Mouse (Mus musculus) hindbrain, embryonic 14.5 days (tissue): Measurements from ENCODE around the gene Capn8. TPM values are rescaled to one million over a fixed set of nuclear protein-coding genes. Genes with fewer than 3 reads are reported as not detected.

ENCODE experiments used
- ATAC-seq: fragments of 200-750 bp; cut with Nextera tagmentation; 2 replicates; pipeline ENCODE4 v1.8.0; 2017; ENCODE audit warnings: moderate number of reproducible peaks, mild to moderate bottlenecking, moderate TSS enrichment, moderate library complexity; ENCODE audit not compliant: low FRiP score
- DNase-seq: peaks from one replicate; pipeline ENCODE4 v3.0.0-alpha.2; 2015; ENCODE audit warnings: low spot score
- H3K27ac ChIP-seq: fragments of 300-500 bp; sonication (generic); 2 replicates; pipeline ENCODE4 v1.5.1; 2014; ENCODE audit warnings: mild to moderate bottlenecking, moderate library complexity
- H3K27me3 ChIP-seq: fragments of 300-500 bp; sonication (generic); 2 replicates; pipeline ENCODE4 v1.6.1; 2014; ENCODE audit warnings: mild to moderate bottlenecking, low read length, mixed read lengths; ENCODE audit not compliant: control insufficient read depth, insufficient read depth
- H3K36me3 ChIP-seq: fragments of 300-500 bp; sonication (generic); replicated peaks from 2 replicates; pipeline ENCODE4 v1.6.1; 2014; ENCODE audit not compliant: control insufficient read depth, insufficient read depth
- H3K4me1 ChIP-seq: fragments of 300-500 bp; sonication (generic); replicated peaks from 2 replicates; pipeline ENCODE4 v1.6.1; 2014; ENCODE audit warnings: antibody characterized with exemption, low read length, mixed read lengths; ENCODE audit not compliant: control insufficient read depth, insufficient read depth
- H3K4me2 ChIP-seq: fragments of 300-500 bp; sonication (generic); replicated peaks from 2 replicates; pipeline ENCODE4 v1.6.1; 2014; ENCODE audit warnings: mild to moderate bottlenecking, moderate library complexity
- H3K4me3 ChIP-seq: fragments of 300-500 bp; sonication (generic); replicated peaks from 2 replicates; pipeline ENCODE4 v1.5.1; 2014; ENCODE audit warnings: mild to moderate bottlenecking, low read length
- H3K9ac ChIP-seq: fragments of 300-500 bp; sonication (generic); 2 replicates; pipeline ENCODE4 v1.6.1; 2014
- H3K9me3 ChIP-seq: fragments of 300-500 bp; sonication (generic); 2 replicates; pipeline ENCODE4 v1.6.1; 2016; ENCODE audit warnings: low read length; ENCODE audit not compliant: control insufficient read depth
- WGBS: fragments of 180-500 bp; shearing (Covaris S2); extraction: QIAGEN DNeasy Blood & Tissue Kit; methylation state at CpG from one replicate; pipeline ENCODE4 v1.1.7; 2014; 5-methylcytosine and 5-hydroxymethylcytosine counted together
- polyA plus RNA-seq: library from polyadenylated mRNA; unstranded; fragments of >200 nt; fragmentation: Nextera tagmentation; extraction: Ambion mirVana; gene quantifications from 2 replicates; pipeline ENCODE4 v1.2.1, GENCODE M21; 2014

The Capn8 gene
- polyA plus RNA-seq, 1 experiment from 2014 or later: not detected

DNA sequence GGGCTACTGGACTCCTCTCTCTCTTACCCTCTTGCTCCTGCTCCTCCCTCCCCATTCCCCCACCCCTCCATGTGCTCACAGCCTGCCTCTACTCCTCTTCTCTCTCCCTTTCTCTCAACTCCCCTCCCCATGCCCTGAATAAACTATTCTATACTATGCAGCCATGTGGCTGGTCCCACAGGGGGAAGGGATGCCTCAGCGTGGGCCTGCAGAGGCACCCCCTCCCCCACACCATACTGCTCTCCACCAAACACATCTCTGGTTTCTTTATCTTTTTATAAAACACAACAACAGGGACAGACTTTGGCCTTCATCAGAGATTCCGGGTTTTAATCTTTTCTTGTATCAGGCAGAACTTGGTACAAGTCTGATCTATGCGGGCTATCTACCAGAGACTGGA lies 114.4 kb downstream of the Capn8 start:
- Histone ChIP-seq H3K9ac (no peak overlapping the region), H3K27me3 (no peaks in the 10 kb centered on the region), H3K9me3 (no peaks in the 10 kb centered on the region), H3K27ac (no peak overlapping the region), H3K4me3 (no peak overlapping the region), H3K36me3 (no peaks in the 10 kb centered on the region), H3K4me2 (no peak overlapping the region), H3K4me1 (peaks cover 4% of the 10 kb centered on the region; the same call in 1 of the 2 replicates)
- ATAC-seq: no peak
- no peak for DNase-seq
- WGBS: 66% methylated on average over 3 of the region's 3 CpGs

DNA sequence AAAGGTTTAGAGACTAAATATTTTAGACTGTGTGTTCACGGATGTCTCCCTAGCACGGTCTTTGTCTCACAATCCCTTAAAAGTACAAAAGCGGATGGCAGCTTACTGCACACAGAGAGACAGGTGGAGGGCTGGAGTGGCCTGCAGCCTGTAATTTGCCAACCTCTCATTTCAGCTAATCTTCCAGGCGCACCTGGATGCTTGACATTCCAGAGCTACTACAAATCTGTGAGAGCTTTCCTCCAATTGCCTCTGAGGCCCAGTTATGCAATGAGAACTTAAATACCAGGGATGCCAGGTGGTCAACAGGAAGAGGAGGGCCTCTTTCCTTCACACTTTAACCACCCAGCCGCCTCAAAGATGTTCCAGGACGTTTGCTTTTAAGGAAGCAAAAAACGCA lies 114.8 kb downstream of the Capn8 start:
- DNase-seq: no peak
- no peaks in the 10 kb centered on the region for H3K36me3 ChIP-seq
- H3K4me2 ChIP-seq: no peak overlapping the region
- no peaks in the 10 kb centered on the region for H3K9me3 ChIP-seq
- no peak for ATAC-seq
- H3K9ac ChIP-seq: no peak overlapping the region
- no peaks in the 10 kb centered on the region for H3K27me3 ChIP-seq
- H3K4me1 ChIP-seq: peaks cover 4% of the 10 kb centered on the region; the same call in 1 of the 2 replicates
- WGBS: 68% methylated on average over 7 of the region's 7 CpGs
- H3K4me3 ChIP-seq: no peak overlapping the region
- H3K27ac ChIP-seq: no peak overlapping the region

Other genes starting within 250 kb of the Capn8 start
- 35.8 and 40.2 TPM in 2 replicates for gene Fbxo28, start 223.4 kb upstream of the Capn8 start, polyA plus RNA-seq
- gene Trp53bp2, start 155.8 kb upstream of the Capn8 start, polyA plus RNA-seq: 19.5 and 21.6 TPM in 2 replicates
- 80.5 and 81.0 TPM in 2 replicates for gene Capn2, start 47.4 kb upstream of the Capn8 start, polyA plus RNA-seq
- not detected in 2 replicates for gene Ccdc185, start 184.2 kb downstream of the Capn8 start, polyA plus RNA-seq
- 73.9 and 83.9 TPM in 2 replicates for gene Susd4, start 198.9 kb downstream of the Capn8 start, polyA plus RNA-seq